Mouse (Mus musculus): ENCODE measurements at regions not wholly inside any gene's neighbourhood (a gene's known extent, or its start where the extent isn't known, plus 50 kb on each side); places are given as distances from the start of the nearest gene placed in this dataset.

- no peak for ATAC-seq (ENCODE audit: insufficient number of reproducible peaks, insufficient read depth, low FRiP score, low read depth)
- Histone ChIP-seq H3K36me3 (ENCODE audit: control insufficient read depth, insufficient read depth, low read length) (no peaks in the 10 kb centered on the region), H3K4me3 (ENCODE audit: low read depth, low read length) (no peak overlapping the region), H3K4me1 (ENCODE audit: control insufficient read depth, insufficient read depth, low read length) (no peaks in the 10 kb centered on the region), H3K4me2 (replicated peaks; ENCODE audit: low read depth, low read length) (no peak overlapping the region), H3K27me3 (ENCODE audit: control insufficient read depth, insufficient read depth, low read length) (no peaks in the 10 kb centered on the region), H3K27ac (ENCODE audit: low read length) (no peak overlapping the region), H3K9ac (replicated peaks; ENCODE audit: low read depth, low read length) (no peak overlapping the region), H3K9me3 (ENCODE audit: control insufficient read depth, low read depth, low read length) (no peaks in the 10 kb centered on the region)
- 50% methylated on average over 3 of the region's 3 CpGs for WGBS
These were observed 138.7 kb downstream of the Cog6 start for GRCm38 (mm10) chr3:52878334-52878733.

DNA sequence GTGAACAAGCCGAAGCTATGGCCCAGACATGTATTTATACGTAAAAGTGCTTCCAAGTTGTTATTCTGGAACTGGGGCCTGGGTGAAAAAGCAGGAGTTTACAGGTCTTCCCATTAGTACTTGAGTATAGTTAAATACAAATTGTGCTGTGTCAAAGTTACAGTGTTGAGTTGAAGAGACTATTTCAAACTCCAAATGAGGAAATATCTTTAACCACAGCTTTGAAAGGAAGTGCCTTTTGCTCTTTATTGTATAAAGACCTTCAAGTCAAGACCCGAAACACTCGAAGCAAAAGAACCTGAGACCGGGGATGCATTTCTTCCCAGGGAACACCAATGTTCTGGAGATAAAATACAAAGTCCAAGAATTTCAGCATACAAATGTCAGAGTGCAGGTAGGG is 144.8 kb downstream of the Cog6 start:
- no peaks in the 10 kb centered on the region for H3K27me3 ChIP-seq (ENCODE audit: control insufficient read depth, insufficient read depth, low read length)
- no peak overlapping the region for H3K4me2 ChIP-seq (replicated peaks; ENCODE audit: low read depth, low read length)
- H3K9me3 ChIP-seq (ENCODE audit: control insufficient read depth, low read depth, low read length): no peaks in the 10 kb centered on the region
- no peak overlapping the region for H3K27ac ChIP-seq (ENCODE audit: low read length)
- no peak for ATAC-seq (ENCODE audit: insufficient number of reproducible peaks, insufficient read depth, low FRiP score, low read depth)
- H3K36me3 ChIP-seq (ENCODE audit: control insufficient read depth, insufficient read depth, low read length): no peaks in the 10 kb centered on the region
- 84% methylated on average over 5 of the region's 5 CpGs for WGBS
- H3K9ac ChIP-seq (replicated peaks; ENCODE audit: low read depth, low read length): no peak overlapping the region
- H3K4me3 ChIP-seq (ENCODE audit: low read depth, low read length): no peak overlapping the region
- H3K4me1 ChIP-seq (ENCODE audit: control insufficient read depth, insufficient read depth, low read length): no peaks in the 10 kb centered on the region

DNA sequence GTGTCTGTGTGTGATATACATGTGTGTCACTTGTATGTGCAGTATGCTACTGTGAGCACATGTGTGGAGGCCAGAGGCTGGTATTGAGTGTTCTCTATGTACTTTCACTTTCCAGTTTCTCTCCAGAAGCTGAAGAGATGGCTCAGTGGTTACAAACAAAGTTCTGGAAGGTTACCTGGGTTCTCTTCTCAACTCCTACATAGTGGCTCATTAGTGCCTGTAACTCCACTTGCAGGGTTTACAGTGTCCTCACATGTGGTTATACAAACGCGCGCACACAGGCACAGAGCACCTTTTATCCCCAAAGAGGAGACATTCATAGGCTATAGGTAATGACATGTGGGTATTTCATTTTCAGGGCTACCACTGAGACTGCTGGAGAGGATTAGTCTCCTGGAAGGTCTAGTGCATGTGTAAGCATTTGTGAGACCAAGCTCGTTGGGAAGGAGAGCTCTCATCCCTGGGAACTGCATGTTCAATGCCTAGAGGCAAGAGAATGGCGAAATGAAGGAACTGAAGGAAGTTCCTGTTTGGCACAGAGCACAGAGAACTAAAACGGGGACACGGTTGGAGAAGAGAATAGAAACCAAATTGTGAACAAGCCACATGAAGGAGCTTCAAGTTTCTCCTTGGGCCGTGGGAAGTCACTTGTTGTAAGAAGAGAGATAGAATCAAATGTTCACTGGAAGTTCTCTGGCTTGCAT is 153.7 kb downstream of the Cog6 start:
- Histone ChIP-seq H3K4me2 (replicated peaks; ENCODE audit: low read depth, low read length) (no peak overlapping the region), H3K9me3 (ENCODE audit: control insufficient read depth, low read depth, low read length) (no peaks in the 10 kb centered on the region), H3K27me3 (ENCODE audit: control insufficient read depth, insufficient read depth, low read length) (no peaks in the 10 kb centered on the region), H3K27ac (ENCODE audit: low read length) (no peak overlapping the region), H3K4me3 (ENCODE audit: low read depth, low read length) (no peak overlapping the region), H3K36me3 (ENCODE audit: control insufficient read depth, insufficient read depth, low read length) (no peaks in the 10 kb centered on the region), H3K9ac (replicated peaks; ENCODE audit: low read depth, low read length) (no peak overlapping the region), H3K4me1 (ENCODE audit: control insufficient read depth, insufficient read depth, low read length) (no peaks in the 10 kb centered on the region)
- 91% methylated on average over 8 of the region's 8 CpGs for WGBS
- no peak for ATAC-seq (ENCODE audit: insufficient number of reproducible peaks, insufficient read depth, low FRiP score, low read depth)

DNA sequence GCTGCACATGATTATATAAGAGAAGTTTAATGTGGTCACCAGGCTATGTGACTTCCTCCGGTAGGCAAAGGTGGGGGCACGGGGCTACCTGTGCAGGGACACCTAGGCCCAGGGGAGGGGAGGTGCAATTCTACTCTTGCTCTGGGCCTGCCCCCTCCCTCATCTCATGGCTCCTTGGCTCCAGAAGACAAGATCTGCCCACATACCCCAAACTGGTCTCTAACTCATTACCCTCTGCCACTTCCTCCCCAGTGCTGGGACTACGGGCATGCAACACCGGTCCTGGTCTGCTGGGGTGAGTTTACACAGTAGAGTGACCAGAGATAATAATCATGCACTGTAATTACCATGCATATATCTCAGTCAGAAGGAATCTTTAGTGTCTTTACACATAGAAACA is 155.0 kb downstream of the Cog6 start:
- no peaks in the 10 kb centered on the region for H3K9me3 ChIP-seq (ENCODE audit: control insufficient read depth, low read depth, low read length)
- 77% methylated on average over 4 of the region's 4 CpGs for WGBS
- no peak overlapping the region for H3K4me3 ChIP-seq (ENCODE audit: low read depth, low read length)
- no peak overlapping the region for H3K9ac ChIP-seq (replicated peaks; ENCODE audit: low read depth, low read length)
- ATAC-seq (ENCODE audit: insufficient number of reproducible peaks, insufficient read depth, low FRiP score, low read depth): no peak
- no peaks in the 10 kb centered on the region for H3K27me3 ChIP-seq (ENCODE audit: control insufficient read depth, insufficient read depth, low read length)
- no peak overlapping the region for H3K4me2 ChIP-seq (replicated peaks; ENCODE audit: low read depth, low read length)
- no peaks in the 10 kb centered on the region for H3K4me1 ChIP-seq (ENCODE audit: control insufficient read depth, insufficient read depth, low read length)
- H3K36me3 ChIP-seq (ENCODE audit: control insufficient read depth, insufficient read depth, low read length): no peaks in the 10 kb centered on the region
- no peak overlapping the region for H3K27ac ChIP-seq (ENCODE audit: low read length)

DNA sequence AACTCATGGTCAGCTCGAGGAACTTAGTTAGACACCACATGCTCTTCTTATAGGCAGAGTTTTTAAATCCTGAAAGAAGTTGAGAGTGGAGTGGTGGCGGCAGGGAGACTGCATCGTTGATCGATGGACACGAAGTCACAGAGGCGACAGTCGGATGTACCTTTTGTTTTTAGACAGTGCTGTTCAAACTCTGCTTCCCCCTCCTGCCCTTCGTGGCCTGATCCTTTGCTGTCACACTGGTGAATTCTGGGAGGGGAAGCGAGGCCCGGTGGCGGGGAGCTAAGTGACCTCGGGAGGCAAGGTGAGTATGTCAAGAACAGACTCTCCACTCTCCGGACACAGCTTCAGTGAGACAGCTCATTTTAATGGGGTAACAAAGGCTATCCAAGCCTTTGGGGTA is 155.5 kb downstream of the Cog6 start:
- Histone ChIP-seq H3K27me3 (ENCODE audit: control insufficient read depth, insufficient read depth, low read length) (no peaks in the 10 kb centered on the region; the same call in 1 of the 2 replicates), H3K4me2 (replicated peaks; ENCODE audit: low read depth, low read length) (no peak overlapping the region), H3K4me1 (ENCODE audit: control insufficient read depth, insufficient read depth, low read length) (no peaks in the 10 kb centered on the region), H3K9me3 (ENCODE audit: control insufficient read depth, low read depth, low read length) (no peaks in the 10 kb centered on the region), H3K36me3 (ENCODE audit: control insufficient read depth, insufficient read depth, low read length) (no peaks in the 10 kb centered on the region), H3K27ac (ENCODE audit: low read length) (no peak overlapping the region), H3K4me3 (ENCODE audit: low read depth, low read length) (no peak overlapping the region), H3K9ac (replicated peaks; ENCODE audit: low read depth, low read length) (no peak overlapping the region)
- WGBS: 85% methylated on average over 13 of the region's 13 CpGs
- ATAC-seq (ENCODE audit: insufficient number of reproducible peaks, insufficient read depth, low FRiP score, low read depth): no peak

DNA sequence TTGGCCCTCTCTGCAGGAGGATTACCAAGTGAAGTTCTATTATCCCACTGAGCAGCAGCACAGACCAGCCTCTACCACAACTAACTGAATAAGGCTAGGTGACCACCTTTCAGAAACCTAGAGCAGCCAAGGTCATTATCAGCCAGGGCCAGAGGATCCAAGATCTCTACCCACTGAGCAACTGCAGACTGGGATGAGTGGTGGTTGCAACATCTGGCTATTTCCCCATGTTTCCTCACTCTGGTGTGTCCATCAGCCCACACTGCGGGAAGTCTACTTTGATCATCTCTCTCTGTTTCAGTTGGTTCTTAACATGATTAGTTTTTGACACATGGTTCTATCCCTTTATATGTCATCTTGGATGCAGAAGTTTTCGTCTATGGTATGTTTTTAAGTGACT is 157.2 kb downstream of the Cog6 start:
- no peak overlapping the region for H3K9ac ChIP-seq (replicated peaks; ENCODE audit: low read depth, low read length)
- H3K36me3 ChIP-seq (ENCODE audit: control insufficient read depth, insufficient read depth, low read length): no peaks in the 10 kb centered on the region
- no peak overlapping the region for H3K4me3 ChIP-seq (ENCODE audit: low read depth, low read length)
- no peaks in the 10 kb centered on the region for H3K9me3 ChIP-seq (ENCODE audit: control insufficient read depth, low read depth, low read length)
- H3K27ac ChIP-seq (ENCODE audit: low read length): no peak overlapping the region
- H3K4me2 ChIP-seq (replicated peaks; ENCODE audit: low read depth, low read length): no peak overlapping the region
- 85% methylated on average over 2 of the region's 2 CpGs for WGBS
- ATAC-seq (ENCODE audit: insufficient number of reproducible peaks, insufficient read depth, low FRiP score, low read depth): no peak
- no peaks in the 10 kb centered on the region for H3K4me1 ChIP-seq (ENCODE audit: control insufficient read depth, insufficient read depth, low read length)
- no peaks in the 10 kb centered on the region; the same call in 1 of the 2 replicates for H3K27me3 ChIP-seq (ENCODE audit: control insufficient read depth, insufficient read depth, low read length)

DNA sequence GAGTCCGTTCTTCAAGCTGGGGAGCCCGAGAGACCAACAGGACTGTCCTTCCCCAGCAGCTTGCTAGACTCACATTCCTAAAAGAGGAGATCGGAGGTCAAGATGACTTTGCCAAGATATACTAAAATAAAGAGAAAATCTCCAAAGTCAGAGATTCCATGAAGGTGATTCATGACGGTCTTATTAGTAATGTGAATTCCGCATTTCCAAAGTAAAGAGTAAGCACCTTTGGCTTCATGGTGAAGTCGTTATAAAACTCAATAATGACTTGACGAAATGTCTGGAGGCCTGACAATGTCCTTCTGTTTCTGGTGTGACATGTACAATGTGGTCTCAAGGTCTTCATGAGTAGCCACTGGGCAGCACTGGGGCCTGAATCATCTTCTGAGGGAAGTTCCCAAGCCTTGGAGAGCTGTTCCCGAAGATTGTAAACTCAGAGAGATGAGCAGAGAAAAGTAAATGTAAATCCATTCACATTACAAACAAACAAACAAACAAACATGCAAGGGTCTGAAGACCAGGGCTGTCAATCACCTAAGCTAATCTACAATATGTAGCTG is 157.7 kb downstream of the Cog6 start:
- H3K9ac ChIP-seq (replicated peaks; ENCODE audit: low read depth, low read length): no peak overlapping the region
- 85% methylated on average over 8 of the region's 8 CpGs for WGBS
- no peaks in the 10 kb centered on the region for H3K36me3 ChIP-seq (ENCODE audit: control insufficient read depth, insufficient read depth, low read length)
- no peaks in the 10 kb centered on the region for H3K9me3 ChIP-seq (ENCODE audit: control insufficient read depth, low read depth, low read length)
- no peak overlapping the region for H3K4me2 ChIP-seq (replicated peaks; ENCODE audit: low read depth, low read length)
- H3K4me3 ChIP-seq (ENCODE audit: low read depth, low read length): no peak overlapping the region
- H3K4me1 ChIP-seq (ENCODE audit: control insufficient read depth, insufficient read depth, low read length): no peaks in the 10 kb centered on the region
- no peaks in the 10 kb centered on the region; the same call in 1 of the 2 replicates for H3K27me3 ChIP-seq (ENCODE audit: control insufficient read depth, insufficient read depth, low read length)
- ATAC-seq (ENCODE audit: insufficient number of reproducible peaks, insufficient read depth, low FRiP score, low read depth): no peak
- no peak overlapping the region for H3K27ac ChIP-seq (ENCODE audit: low read length)

- 80% methylated on average over 9 of the region's 9 CpGs for WGBS
- H3K4me3 ChIP-seq (ENCODE audit: low read depth, low read length): no peak overlapping the region
- no peaks in the 10 kb centered on the region for H3K4me1 ChIP-seq (ENCODE audit: control insufficient read depth, insufficient read depth, low read length)
- no peaks in the 10 kb centered on the region for H3K9me3 ChIP-seq (ENCODE audit: control insufficient read depth, low read depth, low read length)
- no peaks in the 10 kb centered on the region for H3K36me3 ChIP-seq (ENCODE audit: control insufficient read depth, insufficient read depth, low read length)
- H3K27ac ChIP-seq (ENCODE audit: low read length): no peak overlapping the region
- H3K27me3 ChIP-seq (ENCODE audit: control insufficient read depth, insufficient read depth, low read length): no peaks in the 10 kb centered on the region; the same call in 1 of the 2 replicates
- ATAC-seq (ENCODE audit: insufficient number of reproducible peaks, insufficient read depth, low FRiP score, low read depth): no peak
- no peak overlapping the region for H3K9ac ChIP-seq (replicated peaks; ENCODE audit: low read depth, low read length)
- no peak overlapping the region for H3K4me2 ChIP-seq (replicated peaks; ENCODE audit: low read depth, low read length)
These were observed 158.8 kb downstream of the Cog6 start for GRCm38 (mm10) chr3:52858259-52858658.

DNA sequence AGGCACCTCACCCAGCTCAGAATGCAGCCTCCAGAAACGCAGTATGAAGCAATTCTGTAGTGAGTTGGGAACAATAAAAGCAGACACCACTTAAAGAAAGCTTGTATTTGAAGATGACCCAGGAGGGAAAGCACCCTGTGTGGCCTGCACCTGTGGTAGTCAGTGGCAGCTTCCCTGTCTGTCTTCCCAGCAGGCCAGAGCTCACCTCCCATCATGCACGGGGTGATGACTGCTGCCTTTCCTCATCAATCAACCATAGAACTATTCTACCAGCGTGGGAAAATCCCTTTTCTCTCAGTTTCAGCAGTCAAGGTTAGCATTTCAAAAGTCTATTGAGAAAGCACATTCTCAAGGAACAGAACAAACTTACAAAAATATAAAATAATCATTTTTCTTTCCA is 160.0 kb downstream of the Cog6 start:
- no peak overlapping the region for H3K27ac ChIP-seq (ENCODE audit: low read length)
- no peak overlapping the region for H3K4me2 ChIP-seq (replicated peaks; ENCODE audit: low read depth, low read length)
- WGBS: 46% methylated on average over 3 of the region's 3 CpGs
- no peak for ATAC-seq (ENCODE audit: insufficient number of reproducible peaks, insufficient read depth, low FRiP score, low read depth)
- no peaks in the 10 kb centered on the region for H3K9me3 ChIP-seq (ENCODE audit: control insufficient read depth, low read depth, low read length)
- no peaks in the 10 kb centered on the region; the same call in 1 of the 2 replicates for H3K27me3 ChIP-seq (ENCODE audit: control insufficient read depth, insufficient read depth, low read length)
- H3K4me1 ChIP-seq (ENCODE audit: control insufficient read depth, insufficient read depth, low read length): no peaks in the 10 kb centered on the region
- H3K9ac ChIP-seq (replicated peaks; ENCODE audit: low read depth, low read length): no peak overlapping the region
- no peak overlapping the region for H3K4me3 ChIP-seq (ENCODE audit: low read depth, low read length)
- no peaks in the 10 kb centered on the region for H3K36me3 ChIP-seq (ENCODE audit: control insufficient read depth, insufficient read depth, low read length)

All from stomach, embryonic 14.5 days (tissue).